25 mouse cellular contexts compared by ENCODE assay signal in the genomic region with DNA sequence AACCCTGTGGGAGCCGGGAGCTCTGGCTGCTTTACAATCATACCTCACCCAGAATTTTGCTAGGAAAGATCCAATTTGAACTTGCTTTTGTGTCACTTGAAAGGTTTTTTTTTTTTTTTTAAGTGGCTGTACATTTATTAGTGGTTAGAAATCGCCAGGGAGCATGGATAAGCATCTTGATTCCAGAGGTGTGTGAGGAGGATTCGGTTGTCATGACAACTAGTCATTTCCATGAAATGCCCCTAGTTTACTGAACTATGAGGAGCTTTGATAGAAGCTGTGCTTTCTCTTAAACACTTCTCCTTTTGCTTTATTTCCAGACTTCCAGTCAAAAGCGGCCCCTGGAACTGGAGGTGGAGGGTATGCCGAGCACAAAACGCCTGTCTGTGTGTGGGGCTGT. TPM values are rescaled to one million over a fixed set of nuclear protein-coding genes. Genes with fewer than 3 reads are reported as not detected.
DNase-seq lines count a peak whose midpoint lies in the region; ATAC-seq and TF ChIP-seq lines count a peak whose summit lies in the region.
"Had no signal": no experiment of that assay in that cellular context is flagged by ENCODE, and none has a peak within 500 bp of the region (broad histone marks: within the 10 kb centered on the region; RNA-seq: fewer than 3 reads in every experiment).

No protein-coding gene starts in this region.

- H3K27me3 ChIP-seq in forebrain, embryonic 12.5 days, result no peaks in the 10 kb centered on the region
- no peaks in the 10 kb centered on the region for H3K27me3 ChIP-seq in forebrain, embryonic 11.5 days (ENCODE audit: control insufficient read depth, insufficient read depth, low read length)
- H3K27me3 ChIP-seq in neural tube, embryonic 13.5 days, result no peaks in the 10 kb centered on the region
- H3K27me3 ChIP-seq in midbrain, embryonic 16.5 days (ENCODE audit: control insufficient read depth, insufficient read depth, low read depth, low read length), result no peaks in the 10 kb centered on the region
- H3K27me3 ChIP-seq in stomach, postnatal 0 days (ENCODE audit: control insufficient read depth, insufficient read depth, low read length), result no peaks in the 10 kb centered on the region
- H3K27me3 ChIP-seq: Patski had no signal

- H3K9ac ChIP-seq in forebrain, embryonic 12.5 days, result no peak overlapping the region
- H3K9ac ChIP-seq in forebrain, embryonic 11.5 days (ENCODE audit: low read length), result no peak overlapping the region
- H3K9ac ChIP-seq in neural tube, embryonic 13.5 days, result no peak overlapping the region
- H3K9ac ChIP-seq in midbrain, embryonic 16.5 days (ENCODE audit: low read depth, low read length), result no peak overlapping the region
- H3K9ac ChIP-seq in stomach, postnatal 0 days (ENCODE audit: low read length), result no peak overlapping the region

- no peaks in the 10 kb centered on the region for H3K9me3 ChIP-seq in forebrain, embryonic 12.5 days
- no peaks in the 10 kb centered on the region for H3K9me3 ChIP-seq in forebrain, embryonic 11.5 days (ENCODE audit: control insufficient read depth, low read length)
- H3K9me3 ChIP-seq in neural tube, embryonic 13.5 days, result no peaks in the 10 kb centered on the region
- H3K9me3 ChIP-seq in midbrain, embryonic 16.5 days (replicated peaks; ENCODE audit: control insufficient read depth, low read length, poor library complexity, severe bottlenecking), result no peaks in the 10 kb centered on the region
- H3K9me3 ChIP-seq in stomach, postnatal 0 days (ENCODE audit: control insufficient read depth, low read length), result no peaks in the 10 kb centered on the region

- 58% methylated on average over 6 of the region's 6 CpGs for WGBS in forebrain, embryonic 12.5 days
- 76% methylated on average over 6 of the region's 6 CpGs for WGBS in forebrain, embryonic 11.5 days
- 69% methylated on average over 6 of the region's 6 CpGs for WGBS in neural tube, embryonic 13.5 days
- WGBS in midbrain, embryonic 16.5 days, result 31% methylated on average over 6 of the region's 6 CpGs
- WGBS in stomach, postnatal 0 days, result 92% methylated on average over 6 of the region's 6 CpGs

- DNase-seq in forebrain, embryonic 11.5 days (ENCODE audit: low spot score), result no peak
- no peak for DNase-seq in neural tube, embryonic 10.5 days (ENCODE audit: extremely low spot score, low spot score)
- no peak for DNase-seq in stomach, postnatal 0 days (ENCODE audit: low spot score)
- DNase-seq in kidney, postnatal 4 days, result no peak
- no peak for DNase-seq in B cell, adult 2 months
- DNase-seq: adrenal gland, adult 8-10 months; cerebellum, adult 11 months; cerebellum, postnatal 14 days; embryo, embryonic 11 days; gastrocnemius, postnatal 36 days; heart, postnatal 10 days; kidney, adult 8-10 months; kidney, postnatal 14 days; left cerebral cortex, postnatal 4 days; liver; right cerebral cortex, postnatal 14 days; spleen, adult 18-20 months had no signal

- no peak overlapping the region for H3K4me2 ChIP-seq in forebrain, embryonic 12.5 days
- H3K4me2 ChIP-seq in forebrain, embryonic 11.5 days (ENCODE audit: low read depth, low read length, severe bottlenecking), result no peak overlapping the region
- no peak overlapping the region for H3K4me2 ChIP-seq in neural tube, embryonic 13.5 days
- peak overlapping the region; percentile 26 for H3K4me2 ChIP-seq in midbrain, embryonic 16.5 days (ENCODE audit: low read length)
- H3K4me2 ChIP-seq in stomach, postnatal 0 days (replicated peaks; ENCODE audit: low read depth), result no peak overlapping the region
- H3K4me2 ChIP-seq: heart, embryonic 11.5 days had no signal

- TF ChIP-seq CTCF in stomach, postnatal 0 days (IDR thresholded peaks at IDR 0.05; ENCODE audit: low read depth), result no peak

- H3K4me3 ChIP-seq in forebrain, embryonic 12.5 days (replicated peaks), result no peak overlapping the region
- H3K4me3 ChIP-seq in forebrain, embryonic 11.5 days (ENCODE audit: low read depth, low read length), result no peak overlapping the region
- H3K4me3 ChIP-seq in neural tube, embryonic 13.5 days, result no peak overlapping the region
- no peak overlapping the region for H3K4me3 ChIP-seq in midbrain, embryonic 16.5 days (ENCODE audit: low read depth, low read length)
- no peak overlapping the region for H3K4me3 ChIP-seq in stomach, postnatal 0 days (ENCODE audit: low read depth, low read length)
- H3K4me3 ChIP-seq: left cerebral cortex, adult 2 months had no signal

- H3K27ac ChIP-seq in forebrain, embryonic 12.5 days, result 0 out of 2 replicates have a peak overlapping the region, but pooled peaks have one; percentile 32
- no peak overlapping the region for H3K27ac ChIP-seq in forebrain, embryonic 11.5 days (ENCODE audit: low read depth, low read length)
- peak overlapping the region; percentile 59 for H3K27ac ChIP-seq in neural tube, embryonic 13.5 days (replicated peaks)
- peak overlapping the region; percentile 77 for H3K27ac ChIP-seq in midbrain, embryonic 16.5 days (ENCODE audit: low read length)
- H3K27ac ChIP-seq in stomach, postnatal 0 days (replicated peaks), result no peak overlapping the region
- H3K27ac ChIP-seq: left cerebral cortex, adult 2 months had no signal

- peaks cover 15% of the 10 kb centered on the region for H3K36me3 ChIP-seq in forebrain, embryonic 12.5 days (replicated peaks)
- no peaks in the 10 kb centered on the region for H3K36me3 ChIP-seq in forebrain, embryonic 11.5 days (ENCODE audit: control insufficient read depth, insufficient read depth, low read length)
- H3K36me3 ChIP-seq in neural tube, embryonic 13.5 days, result no peaks in the 10 kb centered on the region
- H3K36me3 ChIP-seq in midbrain, embryonic 16.5 days (ENCODE audit: control insufficient read depth, insufficient read depth, low read length), result no peaks in the 10 kb centered on the region
- H3K36me3 ChIP-seq in stomach, postnatal 0 days (ENCODE audit: control insufficient read depth, insufficient read depth, low read length), result no peaks in the 10 kb centered on the region

- peaks cover 27% of the 10 kb centered on the region for H3K4me1 ChIP-seq in forebrain, embryonic 12.5 days
- peaks cover 2% of the 10 kb centered on the region; the same call in 1 of the 2 replicates for H3K4me1 ChIP-seq in forebrain, embryonic 11.5 days (replicated peaks; ENCODE audit: control insufficient read depth, insufficient read depth, low read length)
- H3K4me1 ChIP-seq in neural tube, embryonic 13.5 days (replicated peaks), result peaks cover 38% of the 10 kb centered on the region
- peaks cover 29% of the 10 kb centered on the region for H3K4me1 ChIP-seq in midbrain, embryonic 16.5 days (ENCODE audit: control insufficient read depth, insufficient read depth, low read length)
- H3K4me1 ChIP-seq in stomach, postnatal 0 days (replicated peaks; ENCODE audit: control insufficient read depth, insufficient read depth), result no peaks in the 10 kb centered on the region

- TF ChIP-seq EP300 in stomach, postnatal 0 days (optimal IDR thresholded peaks at IDR 0.05), result no peak

- no peak for ATAC-seq in forebrain, embryonic 12.5 days (ENCODE audit: low FRiP score)
- no peak for ATAC-seq in forebrain, embryonic 11.5 days (replicated peaks; ENCODE audit: low FRiP score)
- ATAC-seq in neural tube, embryonic 13.5 days (ENCODE audit: low read depth), result no peak
- peak; percentile 55; the same call in 1 of the 2 replicates for ATAC-seq in midbrain, embryonic 16.5 days
- no peak for ATAC-seq in stomach, postnatal 0 days (ENCODE audit: low FRiP score, low TSS enrichment)
- ATAC-seq: CD4-positive, CD25-positive, alpha-beta regulatory T cell, adult 4 months; lung, postnatal 0 days; Patski had no signal

RNA-seq across cellular contexts. Expression of a gene that starts 6.4 kb away (rescaled TPM):
- 22.5 and 23.1 TPM in 2 replicates for polyA plus RNA-seq in forebrain, embryonic 12.5 days (2016; fragmentation: Nextera tagmentation; extraction: Ambion mirVana)
- 17.0 and 19.9 TPM in 2 replicates for polyA plus RNA-seq in forebrain, embryonic 11.5 days (2014; fragmentation: Nextera tagmentation; extraction: Ambion mirVana)
- 18.7 and 22.1 TPM in 2 replicates for polyA plus RNA-seq in neural tube, embryonic 13.5 days (2015; fragmentation: Nextera tagmentation; extraction: Ambion mirVana)
- polyA plus RNA-seq in midbrain, embryonic 16.5 days (2015; fragmentation: Nextera tagmentation; extraction: Ambion mirVana), result 16.6 and 17.1 TPM in 2 replicates
- polyA plus RNA-seq in stomach, postnatal 0 days (2015; fragmentation: Nextera tagmentation; extraction: Ambion mirVana), result 3.5 and 3.6 TPM in 2 replicates

RNA-seq across cellular contexts. Expression of a gene that starts 33.4 kb away (rescaled TPM):
- 29.2 and 34.5 TPM in 2 replicates for polyA plus RNA-seq in forebrain, embryonic 12.5 days (2016; fragmentation: Nextera tagmentation; extraction: Ambion mirVana)
- polyA plus RNA-seq in forebrain, embryonic 11.5 days (2014; fragmentation: Nextera tagmentation; extraction: Ambion mirVana), result 38.2 and 45.6 TPM in 2 replicates
- 5.4 and 7.2 TPM in 2 replicates for polyA plus RNA-seq in neural tube, embryonic 13.5 days (2015; fragmentation: Nextera tagmentation; extraction: Ambion mirVana)
- 4.4 and 4.5 TPM in 2 replicates for polyA plus RNA-seq in midbrain, embryonic 16.5 days (2015; fragmentation: Nextera tagmentation; extraction: Ambion mirVana)
- polyA plus RNA-seq in stomach, postnatal 0 days (2015; fragmentation: Nextera tagmentation; extraction: Ambion mirVana), result 10.6 and 10.9 TPM in 2 replicates

RNA-seq across cellular contexts. Expression of a gene that starts 33.6 kb away (rescaled TPM):
- polyA plus RNA-seq in forebrain, embryonic 12.5 days (2016; fragmentation: Nextera tagmentation; extraction: Ambion mirVana), result 19.4 and 20.6 TPM in 2 replicates
- 18.6 TPM in 2 replicates for polyA plus RNA-seq in forebrain, embryonic 11.5 days (2014; fragmentation: Nextera tagmentation; extraction: Ambion mirVana)
- polyA plus RNA-seq in neural tube, embryonic 13.5 days (2015; fragmentation: Nextera tagmentation; extraction: Ambion mirVana), result 11.0 and 16.5 TPM in 2 replicates
- 7.7 and 8.7 TPM in 2 replicates for polyA plus RNA-seq in midbrain, embryonic 16.5 days (2015; fragmentation: Nextera tagmentation; extraction: Ambion mirVana)
- 21.6 and 23.2 TPM in 2 replicates for polyA plus RNA-seq in stomach, postnatal 0 days (2015; fragmentation: Nextera tagmentation; extraction: Ambion mirVana)

Comparison
In these comparisons a context has a peak if more than half of its experiments do, and no peak if none do; other contexts are left out.
1. H3K27ac ChIP-seq: peak in forebrain, embryonic 12.5 days (single experiment), neural tube, embryonic 13.5 days (single experiment) and midbrain, embryonic 16.5 days (single experiment); none in forebrain, embryonic 11.5 days (single experiment) and stomach, postnatal 0 days (single experiment).